In the genomic region with DNA sequence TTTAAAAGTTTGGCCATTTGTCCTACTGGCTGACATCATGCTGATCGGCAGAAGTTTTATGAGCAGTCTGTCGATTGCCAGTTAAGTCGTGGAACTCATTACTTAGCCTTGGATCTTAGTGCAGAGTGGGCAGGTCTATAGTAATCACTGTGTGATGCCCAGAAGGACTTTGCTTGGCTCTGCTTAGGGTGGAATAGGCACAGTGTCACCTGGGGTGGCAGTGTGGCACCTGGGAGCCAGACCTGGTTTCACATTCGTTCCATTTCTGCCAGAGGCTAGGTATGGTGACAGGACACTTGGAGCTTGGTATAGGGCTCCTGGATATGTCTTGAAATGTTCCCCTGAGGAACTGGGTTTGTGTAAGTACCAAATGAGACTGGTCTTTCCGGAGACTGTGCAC, we compare ENCODE assay signal across 15 mouse cellular contexts.
"Had no signal": no experiment of that assay in that cellular context is flagged by ENCODE, and none has a peak within 500 bp of the region (broad histone marks: within the 10 kb centered on the region; RNA-seq: fewer than 3 reads in every experiment).

No protein-coding gene starts in this region.

- H3K4me2 ChIP-seq: neural tube, embryonic 15.5 days; stomach, embryonic 15.5 days had no signal

- H3K9me3 ChIP-seq: neural tube, embryonic 15.5 days; stomach, embryonic 15.5 days had no signal

- H3K9ac ChIP-seq: neural tube, embryonic 15.5 days; stomach, embryonic 15.5 days had no signal

- DNase-seq: retina, postnatal 1 day; right cerebral cortex, adult 18-20 months; right cerebral cortex, postnatal 14 days; right cerebral cortex, postnatal 25 days; right cerebral cortex, postnatal 4 days; spleen, adult 18-20 months; thymus, adult 18-20 months; thymus, adult 2 months; thymus, postnatal 14 days; thymus, postnatal 25 days; thymus, postnatal 36 days; thymus, postnatal 4 days had no signal

- H3K27ac ChIP-seq: neural tube, embryonic 15.5 days; stomach, embryonic 15.5 days; stomach, postnatal 0 days had no signal

- H3K27me3 ChIP-seq: neural tube, embryonic 15.5 days; stomach, embryonic 15.5 days had no signal

- H3K36me3 ChIP-seq: neural tube, embryonic 15.5 days; stomach, embryonic 15.5 days had no signal

- H3K4me3 ChIP-seq: neural tube, embryonic 15.5 days; stomach, embryonic 15.5 days had no signal
